Mouse (Mus musculus) embryonic facial prominence, embryonic 11.5 days (tissue): ENCODE measurements around the gene Rif1. TPM values are rescaled to one million over a fixed set of nuclear protein-coding genes. Genes with fewer than 3 reads are reported as not detected.

Experiments
- ATAC-seq: fragments of 200-750 bp; cut with Nextera tagmentation; replicated peaks from 2 replicates; pipeline ENCODE4 v1.8.0; 2017; ENCODE audit warnings: low read depth; ENCODE audit not compliant: insufficient number of reproducible peaks, low FRiP score, low TSS enrichment
- DNase-seq: peaks from one replicate; pipeline ENCODE4 v3.0.0-alpha.2; 2015; ENCODE audit warnings: low spot score
- H3K27ac ChIP-seq: fragments of 300-500 bp; sonication (generic); replicated peaks from 2 replicates; pipeline ENCODE4 v1.5.1; 2014; ENCODE audit warnings: mild to moderate bottlenecking, low read depth, low read length, control low read depth
- H3K27me3 ChIP-seq: fragments of 300-500 bp; sonication (generic); 2 replicates; pipeline ENCODE4 v1.6.1; 2014; ENCODE audit warnings: mild to moderate bottlenecking, low read length, moderate library complexity, mixed read lengths; ENCODE audit not compliant: control insufficient read depth, insufficient read depth
- H3K36me3 ChIP-seq: fragments of 300-500 bp; sonication (generic); replicated peaks from 2 replicates; pipeline ENCODE4 v1.6.1; 2014; ENCODE audit warnings: low read depth, mild to moderate bottlenecking, low read length, moderate library complexity, mixed read lengths; ENCODE audit not compliant: control insufficient read depth, insufficient read depth
- H3K4me1 ChIP-seq: fragments of 300-500 bp; sonication (generic); 2 replicates; pipeline ENCODE4 v1.6.1; 2014; ENCODE audit warnings: low read length, mixed read lengths; ENCODE audit not compliant: control insufficient read depth, insufficient read depth
- H3K4me2 ChIP-seq: fragments of 300-500 bp; sonication (generic); 2 replicates; pipeline ENCODE4 v1.6.1; 2014; ENCODE audit warnings: low read depth, mild to moderate bottlenecking, control low read depth, low read length, moderate library complexity
- H3K4me3 ChIP-seq: fragments of 300-500 bp; sonication (generic); 2 replicates; pipeline ENCODE4 v1.5.1; 2014; ENCODE audit warnings: low read depth, low read length, control low read depth
- H3K9ac ChIP-seq: fragments of 300-500 bp; sonication (generic); replicated peaks from 2 replicates; pipeline ENCODE4 v1.6.1; 2014; ENCODE audit warnings: mild to moderate bottlenecking, control low read depth, low read length
- H3K9me3 ChIP-seq: fragments of 300-500 bp; sonication (generic); replicated peaks from 2 replicates; pipeline ENCODE4 v1.6.1; 2016; ENCODE audit warnings: mild to moderate bottlenecking, low read length, inconsistent platforms, mixed read lengths; ENCODE audit not compliant: control insufficient read depth
- WGBS: fragments of 180-500 bp; shearing (Covaris S2); extraction: QIAGEN DNeasy Blood & Tissue Kit; methylation state at CpG from one replicate; pipeline ENCODE4 v1.1.7; 2014; 5-methylcytosine and 5-hydroxymethylcytosine counted together
- polyA plus RNA-seq: library from polyadenylated mRNA; unstranded; fragments of >200 nt; fragmentation: Nextera tagmentation; extraction: Ambion mirVana; gene quantifications from 2 replicates; pipeline ENCODE4 v1.2.1, GENCODE M21; 2014

Rif1 gene
- polyA plus RNA-seq, 1 experiment from 2014 or later: 52.9 TPM

- no peak for DNase-seq
- no peaks in the 10 kb centered on the region; the same call in 1 of the 2 replicates for H3K36me3 ChIP-seq
- no peak overlapping the region for H3K4me3 ChIP-seq
- no peak for ATAC-seq
- no peak overlapping the region for H3K9ac ChIP-seq
- no peak overlapping the region for H3K27ac ChIP-seq
- H3K4me2 ChIP-seq: no peak overlapping the region
- H3K4me1 ChIP-seq: no peaks in the 10 kb centered on the region
- WGBS: 73% methylated on average over 5 of the region's 5 CpGs
- no peaks in the 10 kb centered on the region for H3K9me3 ChIP-seq
- no peaks in the 10 kb centered on the region for H3K27me3 ChIP-seq
These were observed 19.1 kb upstream of the Rif1 start for GRCm38 (mm10) chr2:52053502-52053901.

- H3K9me3 ChIP-seq: no peaks in the 10 kb centered on the region
- H3K36me3 ChIP-seq: no peaks in the 10 kb centered on the region; the same call in 1 of the 2 replicates
- 44% methylated on average over 4 of the region's 4 CpGs for WGBS
- no peak overlapping the region for H3K27ac ChIP-seq
- H3K4me2 ChIP-seq: no peak overlapping the region
- no peaks in the 10 kb centered on the region for H3K27me3 ChIP-seq
- no peaks in the 10 kb centered on the region for H3K4me1 ChIP-seq
- no peak for ATAC-seq
- no peak for DNase-seq
- H3K4me3 ChIP-seq: no peak overlapping the region
- no peak overlapping the region for H3K9ac ChIP-seq
These were observed 17.0 kb upstream of the Rif1 start for GRCm38 (mm10) chr2:52055616-52056015.

- WGBS: 72% methylated on average over 1 of the region's 1 CpGs
- Histone ChIP-seq H3K27me3 (no peaks in the 10 kb centered on the region), H3K36me3 (no peaks in the 10 kb centered on the region; the same call in 1 of the 2 replicates), H3K9me3 (no peaks in the 10 kb centered on the region), H3K4me2 (no peak overlapping the region), H3K9ac (no peak overlapping the region), H3K4me3 (no peak overlapping the region), H3K4me1 (no peaks in the 10 kb centered on the region), H3K27ac (no peak overlapping the region)
- no peak for ATAC-seq
- no peak for DNase-seq
These were observed 15.5 kb upstream of the Rif1 start for GRCm38 (mm10) chr2:52057099-52057498.

- Histone ChIP-seq H3K4me2 (no peak overlapping the region), H3K4me3 (no peak overlapping the region), H3K27ac (no peak overlapping the region), H3K4me1 (no peaks in the 10 kb centered on the region), H3K36me3 (no peaks in the 10 kb centered on the region; the same call in 1 of the 2 replicates), H3K9ac (no peak overlapping the region), H3K27me3 (no peaks in the 10 kb centered on the region), H3K9me3 (no peaks in the 10 kb centered on the region)
- ATAC-seq (no peak), DNase-seq (no peak)
These were observed 15.0 kb upstream of the Rif1 start for GRCm38 (mm10) chr2:52057681-52058080.

- no peak for DNase-seq
- Histone ChIP-seq H3K4me1 (no peaks in the 10 kb centered on the region), H3K9ac (no peak overlapping the region), H3K27ac (no peak overlapping the region), H3K4me3 (no peak overlapping the region), H3K36me3 (no peaks in the 10 kb centered on the region), H3K27me3 (no peaks in the 10 kb centered on the region), H3K4me2 (no peak overlapping the region), H3K9me3 (no peaks in the 10 kb centered on the region)
- no peak for ATAC-seq
- 74% methylated on average over 1 of the region's 1 CpGs for WGBS
These were observed 4.0 kb upstream of the Rif1 start for GRCm38 (mm10) chr2:52068641-52069040.

- no peaks in the 10 kb centered on the region for H3K4me1 ChIP-seq
- H3K27ac ChIP-seq: no peak overlapping the region
- ATAC-seq (no peak), DNase-seq (no peak)
- H3K9ac ChIP-seq: no peak overlapping the region
- H3K4me2 ChIP-seq: no peak overlapping the region
- H3K36me3 ChIP-seq: peaks cover 3% of the 10 kb centered on the region
- 81% methylated on average over 5 of the region's 5 CpGs for WGBS
- H3K4me3 ChIP-seq: no peak overlapping the region
- H3K9me3 ChIP-seq: no peaks in the 10 kb centered on the region
- no peaks in the 10 kb centered on the region for H3K27me3 ChIP-seq
These were observed 1.8 kb upstream of the Rif1 start for GRCm38 (mm10) chr2:52070816-52071215.

- H3K9me3 ChIP-seq: no peaks in the 10 kb centered on the region
- H3K36me3 ChIP-seq: peaks cover 3% of the 10 kb centered on the region
- H3K27me3 ChIP-seq: no peaks in the 10 kb centered on the region
- 29% methylated on average over 13 of the region's 13 CpGs for WGBS
- no peaks in the 10 kb centered on the region for H3K4me1 ChIP-seq
- H3K4me2 ChIP-seq: no peak overlapping the region; the same call in 1 of the 2 replicates
- ATAC-seq (no peak), DNase-seq (no peak)
- H3K27ac ChIP-seq: no peak overlapping the region
- peak overlapping the region; percentile 99 for H3K4me3 ChIP-seq
- peak overlapping the region; percentile 7; the same call in 1 of the 2 replicates for H3K9ac ChIP-seq
These were observed 1.2 kb upstream of the Rif1 start for GRCm38 (mm10) chr2:52071241-52071991.

GRCm38 (mm10) chr2:52072065-52072490, 554 bp upstream of the Rif1 start:
- Histone ChIP-seq H3K9ac (peak overlapping the region; percentile 96), H3K4me2 (peak overlapping the region; percentile 63), H3K27me3 (no peaks in the 10 kb centered on the region), H3K27ac (no peak overlapping the region; the same call in 1 of the 2 replicates), H3K9me3 (no peaks in the 10 kb centered on the region), H3K4me3 (peak overlapping the region; percentile 99), H3K36me3 (peaks cover 3% of the 10 kb centered on the region), H3K4me1 (no peaks in the 10 kb centered on the region)
- ATAC-seq: peak; percentile 32
- peak; percentile 56 for DNase-seq
- 2% methylated on average over 10 of the region's 10 CpGs for WGBS
